Mouse (Mus musculus) heart, postnatal 0 days (tissue): ENCODE data around the gene Ece1.

Experiments
- CTCF ChIP-seq: IDR thresholded peaks from 2 replicates; pipeline ENCODE4 v1.5.1; 2016; ENCODE audit warnings: antibody characterized with exemption, control low read depth, low read depth
- EP300 ChIP-seq: IDR thresholded peaks from 2 replicates; pipeline ENCODE4 v1.6.1; 2016; ENCODE audit warnings: antibody characterized with exemption, low read depth

DNA sequence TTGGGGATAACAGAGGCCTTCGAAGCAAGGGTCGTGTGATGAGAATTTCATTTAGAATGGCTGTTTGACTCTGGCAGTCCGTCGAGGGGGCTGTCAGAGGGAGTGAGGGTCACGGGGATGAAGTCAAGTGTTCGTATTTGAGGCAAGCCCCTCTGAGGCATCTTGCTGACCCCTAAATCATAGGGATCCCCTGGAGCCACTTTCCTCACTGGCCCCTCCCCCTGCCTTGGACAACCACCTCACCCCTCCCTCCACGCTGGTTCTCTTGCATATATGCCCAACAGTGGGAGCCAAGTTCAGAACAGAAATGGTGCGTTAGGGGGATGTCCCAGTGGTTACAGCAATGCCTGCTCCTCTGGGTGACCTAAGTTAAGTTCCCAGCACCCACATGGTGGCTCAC, 49.6 kb downstream of the Ece1 start:
- TF ChIP-seq CTCF (no peak), EP300 (no peak)
